Mouse (Mus musculus) olfactory bulb, adult 2 months (tissue): Measurements from ENCODE around the gene Srcin1.

ENCODE experiments used
- CTCF ChIP-seq: fragments of 200-500 bp; IDR thresholded peaks from 2 replicates; pipeline ENCODE4 v1.5.1; 2012; ENCODE audit warnings: low read depth, mild to moderate bottlenecking, low read length, moderate library complexity; ENCODE audit not compliant: insufficient read depth
- POLR2A ChIP-seq: fragments of 200-500 bp; IDR thresholded peaks from 2 replicates; pipeline ENCODE4 v1.6.1; 2012; ENCODE audit warnings: mild to moderate bottlenecking, low read depth, low read length, moderate library complexity; ENCODE audit not compliant: insufficient read depth

DNA sequence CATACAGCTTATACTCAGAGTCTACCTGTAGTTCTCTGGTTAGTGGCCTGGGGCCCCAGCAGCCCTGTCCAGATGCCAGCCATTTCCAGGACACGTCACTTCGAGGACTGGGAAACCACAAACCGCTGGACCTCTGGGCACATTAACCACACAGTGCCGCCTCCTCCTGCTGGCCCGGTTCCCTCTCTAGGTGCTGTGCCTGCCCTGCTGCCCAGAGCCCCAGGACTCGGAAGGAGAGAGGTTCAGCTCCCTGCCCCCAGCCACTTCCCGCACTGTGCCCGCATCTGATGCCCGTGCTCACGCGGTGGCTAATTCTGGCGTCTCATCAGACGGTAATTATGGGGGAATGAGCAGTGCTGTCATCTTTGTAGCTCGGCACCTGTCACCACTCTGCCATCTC is 12.3 kb downstream of the Srcin1 start:
- TF ChIP-seq CTCF = no peak
- no peak for TF ChIP-seq POLR2A
